Mouse (Mus musculus) right cerebral cortex, postnatal 4 days (tissue): ENCODE data around the gene Gm10320.

Experiments used
- DNase-seq: peaks from one replicate; pipeline ENCODE4 v3.0.0-alpha.2; 2022

Gm10320 gene

GRCm38 (mm10) chr13:98456398-98456797, 35.4 kb downstream of the Gm10320 start:
- no peak for DNase-seq

GRCm38 (mm10) chr13:98455646-98456045, 36.2 kb downstream of the Gm10320 start:
- DNase-seq = no peak

GRCm38 (mm10) chr13:98454224-98454967, 37.4 kb downstream of the Gm10320 start:
- DNase-seq = no peak

GRCm38 (mm10) chr13:98453146-98453545, 38.7 kb downstream of the Gm10320 start:
- no peak for DNase-seq

GRCm38 (mm10) chr13:98448696-98449095, 43.1 kb downstream of the Gm10320 start:
- DNase-seq = no peak

GRCm38 (mm10) chr13:98447741-98448140, 44.1 kb downstream of the Gm10320 start:
- no peak for DNase-seq

- no peak for DNase-seq
Measured at GRCm38 (mm10) chr13:98445391-98446125, 46.2 kb downstream of the Gm10320 start.

- no peak for DNase-seq
Measured at GRCm38 (mm10) chr13:98441001-98441400, 50.8 kb downstream of the Gm10320 start.

- DNase-seq = no peak
Measured at GRCm38 (mm10) chr13:98440293-98440952, 51.4 kb downstream of the Gm10320 start.
